Mouse (Mus musculus) spleen, adult 2 months (tissue): ENCODE measurements around the gene Rhoc.

Experiments used
- CTCF ChIP-seq: fragments of 200-500 bp; IDR thresholded peaks from 2 replicates; pipeline ENCODE4 v1.5.1; 2011; ENCODE audit warnings: mild to moderate bottlenecking, inconsistent platforms; ENCODE audit not compliant: insufficient read depth, insufficient read length, insufficient replicate concordance; ENCODE audit errors: extremely low read depth
- POLR2A ChIP-seq: fragments of 200-500 bp; IDR thresholded peaks from 2 replicates; pipeline ENCODE4 v1.6.1; 2011; ENCODE audit warnings: low read depth, low read length, inconsistent platforms

- no peak for TF ChIP-seq POLR2A
- no peak for TF ChIP-seq CTCF
These were observed 19.0 kb upstream of the Rhoc start for GRCm38 (mm10) chr3:104769135-104769534.
